Mouse (Mus musculus) testis, adult 2 months (tissue): ENCODE measurements around the gene Brd3.

ENCODE experiments used
- CTCF ChIP-seq: fragments of 200-500 bp; IDR thresholded peaks from 2 replicates; pipeline ENCODE4 v1.5.1; 2012; ENCODE audit warnings: low read depth, mild to moderate bottlenecking, inconsistent platforms, low read length, moderate library complexity; ENCODE audit not compliant: control insufficient read depth, insufficient read depth, insufficient replicate concordance
- POLR2A ChIP-seq: fragments of 200-500 bp; IDR thresholded peaks from 2 replicates; pipeline ENCODE4 v1.6.1; 2012; ENCODE audit warnings: low read depth, mild to moderate bottlenecking, inconsistent platforms, low read length, moderate library complexity; ENCODE audit not compliant: control insufficient read depth

DNA sequence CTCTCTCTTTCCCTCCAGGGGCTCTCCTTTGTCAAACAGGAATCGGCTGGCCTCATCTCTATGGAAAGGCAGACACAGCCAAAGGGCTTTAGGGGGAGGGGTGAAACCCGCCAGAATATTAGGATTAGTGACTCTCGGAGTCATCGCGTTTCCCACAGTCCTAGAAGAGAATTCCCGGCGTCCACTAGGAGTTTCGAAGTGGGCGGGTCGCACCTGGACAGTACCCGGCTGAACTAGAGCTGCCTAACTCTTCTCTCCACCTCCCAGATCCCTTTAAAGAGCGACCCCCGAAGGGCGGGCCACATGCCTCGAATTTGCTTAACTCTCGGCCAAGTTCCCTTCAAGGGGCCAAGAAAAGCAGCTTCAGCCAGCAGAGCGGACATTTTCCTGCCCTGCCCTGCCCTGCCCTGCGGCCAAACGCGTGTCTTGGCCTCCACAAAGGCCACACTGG, 82.3 kb downstream of the Brd3 start:
- TF ChIP-seq CTCF (no peak), POLR2A (no peak)
